Mouse (Mus musculus) forebrain, embryonic 16.5 days (tissue): ENCODE measurements at regions not wholly inside any gene's neighbourhood (a gene's known extent, or its start where the extent isn't known, plus 50 kb on each side); places are given as distances from the start of the nearest gene placed in this dataset.
"Not testable (repeated sequence)": the region's sequence is repeated elsewhere in the genome, so short reads cannot be mapped to it uniquely, and the experiment has no call there.

Experiments used
- ATAC-seq: fragments of 200-750 bp; cut with Nextera tagmentation; 2 replicates; pipeline ENCODE4 v1.8.0; 2017; ENCODE audit warnings: mild to moderate bottlenecking, moderate library complexity
- H3K27ac ChIP-seq: fragments of 300-500 bp; sonication (generic); 2 replicates; pipeline ENCODE4 v1.5.1; 2014; ENCODE audit warnings: low read length, control low read depth
- H3K27me3 ChIP-seq: fragments of 300-500 bp; sonication (generic); replicated peaks from 2 replicates; pipeline ENCODE4 v1.6.1; 2014; ENCODE audit warnings: low read length; ENCODE audit not compliant: control insufficient read depth, insufficient read depth
- H3K36me3 ChIP-seq: fragments of 300-500 bp; sonication (generic); 2 replicates; pipeline ENCODE4 v1.6.1; 2014; ENCODE audit not compliant: control insufficient read depth, insufficient read depth
- H3K4me1 ChIP-seq: fragments of 300-500 bp; sonication (generic); replicated peaks from 2 replicates; pipeline ENCODE4 v1.6.1; 2014; ENCODE audit warnings: low read length; ENCODE audit not compliant: control insufficient read depth, insufficient read depth
- H3K4me2 ChIP-seq: fragments of 300-500 bp; sonication (generic); 2 replicates; pipeline ENCODE4 v1.6.1; 2014; ENCODE audit warnings: mild to moderate bottlenecking, low read length, control low read depth
- H3K4me3 ChIP-seq: fragments of 300-500 bp; sonication (generic); replicated peaks from 2 replicates; pipeline ENCODE4 v1.5.1; 2014; ENCODE audit warnings: mild to moderate bottlenecking, low read length, control low read depth
- H3K9ac ChIP-seq: fragments of 300-500 bp; sonication (generic); replicated peaks from 2 replicates; pipeline ENCODE4 v1.6.1; 2014; ENCODE audit warnings: low read depth, low read length, control low read depth
- H3K9me3 ChIP-seq: fragments of 300-500 bp; sonication (generic); 2 replicates; pipeline ENCODE4 v1.6.1; 2016; ENCODE audit warnings: low read length; ENCODE audit not compliant: control insufficient read depth
- WGBS: fragments of 180-500 bp; shearing (Covaris S2); extraction: QIAGEN DNeasy Blood & Tissue Kit; methylation state at CpG from one replicate; pipeline ENCODE4 v1.1.7; 2014; 5-methylcytosine and 5-hydroxymethylcytosine counted together

- Histone ChIP-seq H3K4me2 (no peak overlapping the region), H3K27me3 (no peaks in the 10 kb centered on the region), H3K9me3 (no peaks in the 10 kb centered on the region), H3K9ac (no peak overlapping the region), H3K27ac (no peak overlapping the region), H3K36me3 (no peaks in the 10 kb centered on the region), H3K4me1 (no peaks in the 10 kb centered on the region), H3K4me3 (no peak overlapping the region)
- no peak for ATAC-seq
- WGBS: 82% methylated on average over 1 of the region's 1 CpGs
Measured at GRCm38 (mm10) chr3:113105979-113106378, 152.7 kb downstream of the Amy2a5 start.

GRCm38 (mm10) chr3:113090850-113091249, 167.8 kb downstream of the Amy2a5 start:
- not testable (repeated sequence) for H3K4me3 ChIP-seq, H3K36me3 ChIP-seq, H3K27me3 ChIP-seq, H3K9ac ChIP-seq, H3K4me1 ChIP-seq, ATAC-seq, H3K4me2 ChIP-seq, H3K27ac ChIP-seq, H3K9me3 ChIP-seq
- WGBS: 83% methylated on average over 21 of the region's 21 CpGs

- Histone ChIP-seq H3K27me3 (no peaks in the 10 kb centered on the region), H3K9ac (no peak overlapping the region), H3K4me1 (no peaks in the 10 kb centered on the region), H3K9me3 (no peaks in the 10 kb centered on the region), H3K27ac (no peak overlapping the region), H3K4me3 (no peak overlapping the region), H3K36me3 (no peaks in the 10 kb centered on the region), H3K4me2 (no peak overlapping the region)
- 0 out of 2 replicates have a peak, but pooled peaks have one; percentile 55 for ATAC-seq
- 0% methylated on average over 1 of the region's 1 CpGs for WGBS
Measured at GRCm38 (mm10) chr3:113080704-113081103, 177.9 kb downstream of the Amy2a5 start.
